Mouse (Mus musculus) Muller cell, postnatal 12 days (primary cell): ENCODE measurements around the gene I0C0044D17Rik.

Experiments used
- DNase-seq: peaks from one replicate; pipeline ENCODE4 v3.0.0-alpha.2; 2015; ENCODE audit errors: inconsistent ontology term

I0C0044D17Rik gene

DNA sequence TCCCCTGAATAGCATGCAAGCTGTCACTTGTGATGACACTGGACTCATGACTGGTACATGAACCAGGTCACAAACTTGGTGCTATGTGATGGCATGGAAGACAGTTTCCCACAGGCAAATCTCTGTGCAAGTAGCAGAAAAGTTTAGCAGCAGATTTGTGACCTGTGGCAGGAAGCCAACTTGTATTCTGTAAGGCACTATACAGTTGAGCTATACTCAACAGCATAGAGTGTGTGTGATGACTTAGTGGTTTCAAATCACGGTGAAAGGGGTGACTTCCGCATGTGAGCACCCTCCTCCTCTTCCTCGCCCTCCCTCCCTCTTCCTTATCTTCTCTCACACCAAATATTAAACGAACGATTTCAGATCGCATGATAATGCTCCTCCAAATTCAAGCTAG is 46.2 kb downstream of the I0C0044D17Rik start:
- no peak for DNase-seq

DNA sequence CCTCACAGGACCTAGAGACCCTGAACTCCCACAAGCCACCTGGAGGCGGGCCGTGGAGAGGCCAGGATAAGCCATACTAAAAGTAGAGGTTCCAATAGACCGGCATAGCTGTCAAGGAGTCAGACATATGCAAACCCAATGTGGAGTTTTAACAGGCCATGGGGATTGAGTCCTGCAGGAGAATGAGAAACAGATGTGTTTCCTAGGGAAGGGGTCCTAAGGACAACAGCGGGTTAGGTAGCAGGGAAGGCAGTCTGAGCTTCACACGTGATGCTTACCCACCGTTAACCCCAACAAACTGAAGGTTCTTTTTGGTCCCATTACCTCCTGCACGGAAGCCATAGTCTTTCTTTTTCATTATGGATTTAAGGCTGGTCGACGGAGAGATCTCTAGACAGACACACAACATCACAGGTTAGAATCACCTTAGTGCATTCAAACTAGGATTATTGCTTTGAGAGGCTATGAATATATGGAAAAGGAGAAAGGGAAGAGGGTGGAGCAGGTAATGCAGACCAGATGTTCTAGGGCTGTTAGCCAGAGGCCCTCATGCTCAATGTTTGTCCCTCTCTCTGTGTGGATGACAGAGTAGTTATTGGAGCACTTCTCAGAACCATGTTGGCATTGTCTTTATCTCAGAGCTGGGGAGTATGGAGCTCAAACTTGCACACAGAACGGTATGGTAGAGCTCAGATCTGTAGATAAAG is 46.8 kb downstream of the I0C0044D17Rik start:
- DNase-seq = no peak

DNA sequence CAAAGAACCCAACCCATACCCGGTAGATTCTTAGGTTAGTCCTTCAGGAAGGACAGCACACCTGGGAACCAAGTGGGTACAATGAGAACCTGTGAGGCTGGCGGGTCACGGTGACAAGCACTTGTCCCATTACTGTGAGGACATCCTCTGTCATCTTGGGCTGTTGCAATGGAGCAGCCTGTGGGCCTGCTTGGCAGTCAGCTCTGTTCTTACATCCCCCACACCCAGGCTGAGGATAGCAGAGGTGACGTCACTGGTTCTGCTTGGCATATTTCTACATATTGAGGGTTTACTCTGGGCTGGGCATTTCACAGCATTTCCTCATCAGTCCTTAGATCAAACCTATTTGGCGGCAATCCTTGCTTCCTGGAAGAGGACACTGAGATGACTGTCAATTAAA is 49.9 kb downstream of the I0C0044D17Rik start:
- DNase-seq = no peak
